Mouse (Mus musculus): Measurements from ENCODE around the gene Zmynd15. TPM values are rescaled to one million over a fixed set of nuclear protein-coding genes. Genes with fewer than 3 reads are reported as not detected.

Gene Zmynd15
- total RNA-seq, 2 experiments from 2014 or later: not detected

GRCm38 (mm10) chr11:70499566-70500475, 40.6 kb downstream of the Zmynd15 start:
- no peak for ATAC-seq (replicated peaks; ENCODE audit: low FRiP score, poor library complexity, severe bottlenecking)

DNA sequence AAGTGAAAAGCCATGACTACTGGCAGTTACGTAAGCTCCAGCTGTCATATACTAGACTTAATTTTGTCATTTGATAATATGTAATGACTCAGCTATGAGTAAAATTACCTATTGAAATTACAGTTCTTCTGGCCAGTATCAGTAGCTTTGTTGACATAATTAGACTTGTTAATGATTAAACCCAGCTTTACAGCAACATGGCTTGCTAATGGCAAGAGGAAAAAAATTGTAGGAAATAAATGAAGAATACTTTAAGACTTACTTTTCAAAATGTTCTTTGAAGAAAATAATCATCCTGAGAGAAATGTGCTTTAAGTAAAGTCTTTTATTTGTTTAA, 41.2 kb downstream of the Zmynd15 start:
- no peak for ATAC-seq (replicated peaks; ENCODE audit: low FRiP score, poor library complexity, severe bottlenecking)

GRCm38 (mm10) chr11:70502018-70502417, 42.8 kb downstream of the Zmynd15 start:
- ATAC-seq (replicated peaks; ENCODE audit: low FRiP score, poor library complexity, severe bottlenecking): no peak

DNA sequence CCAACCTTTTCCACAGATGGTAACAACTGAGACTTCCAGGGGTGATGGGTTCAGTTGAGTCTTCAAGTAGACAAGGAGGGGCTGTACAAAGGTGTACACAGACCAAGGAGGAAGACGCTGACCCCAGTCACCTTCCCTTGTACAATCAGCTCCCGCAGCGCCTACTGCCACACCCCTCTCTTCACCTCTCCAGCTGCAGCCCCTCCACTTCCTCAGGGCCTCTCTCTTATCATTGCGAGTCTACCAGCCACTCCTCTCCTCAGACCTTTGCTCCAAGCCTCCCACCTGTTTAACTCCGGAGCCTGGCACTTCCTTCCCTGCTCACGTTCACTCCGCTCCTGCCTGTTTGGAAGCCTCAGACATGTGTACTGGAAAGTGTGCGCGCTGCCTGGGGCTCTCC, 45.7 kb downstream of the Zmynd15 start, which contains the start of gene Tm4sf5:
TSS of gene Tm4sf5 (plus strand) at position 275 of the 400 bp plus-strand sequence.
- ATAC-seq (replicated peaks; ENCODE audit: low FRiP score, poor library complexity, severe bottlenecking): no peak

DNA sequence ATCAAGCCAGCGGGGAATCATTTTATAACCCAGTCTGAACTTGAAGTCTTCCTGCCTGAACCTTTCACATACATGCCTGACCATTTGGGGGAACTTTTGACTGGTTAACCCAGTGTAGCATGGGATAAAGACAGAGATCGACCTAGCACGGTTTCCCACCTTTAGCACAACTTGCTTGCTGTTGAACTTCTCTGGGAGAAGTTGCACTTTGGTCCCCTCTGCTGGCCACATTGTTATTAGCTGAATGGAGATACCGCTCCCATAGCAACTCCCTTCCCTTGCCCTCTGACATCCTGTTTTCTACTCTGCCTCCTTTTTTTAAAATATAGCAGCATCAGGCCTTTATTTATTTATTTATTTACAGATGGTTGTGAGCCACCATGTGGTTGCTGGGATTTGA, 47.2 kb downstream of the Zmynd15 start:
- no peak for ATAC-seq (replicated peaks; ENCODE audit: low FRiP score, poor library complexity, severe bottlenecking)

DNA sequence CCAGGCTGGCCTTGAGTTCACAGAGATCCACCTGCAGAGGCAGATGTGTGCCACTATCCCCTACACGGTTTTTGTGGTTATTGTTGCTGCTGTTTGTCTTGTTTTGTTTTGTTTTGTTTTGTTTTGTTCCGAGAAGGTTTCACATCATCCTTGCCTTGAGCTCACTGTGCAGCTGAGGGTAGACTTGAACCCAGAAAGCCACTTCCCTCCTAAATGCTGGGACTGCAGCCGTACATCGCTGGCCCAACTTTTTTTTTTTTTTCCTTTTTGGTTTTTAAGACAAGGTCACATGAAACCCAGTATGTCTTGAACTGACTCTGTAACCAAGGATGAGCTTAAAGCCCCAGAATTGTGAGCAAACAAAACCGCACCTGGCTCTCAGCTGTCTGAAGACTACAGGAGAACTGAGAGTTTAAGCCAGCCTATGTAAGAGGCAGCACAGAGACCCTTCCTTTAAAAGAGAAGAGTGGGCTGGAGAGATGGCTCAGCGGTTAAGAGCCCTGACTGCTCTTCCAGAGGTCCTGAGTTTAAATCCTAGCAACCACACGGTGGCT, 47.8 kb downstream of the Zmynd15 start:
- no peak for ATAC-seq (replicated peaks; ENCODE audit: low FRiP score, poor library complexity, severe bottlenecking)

- ATAC-seq (replicated peaks; ENCODE audit: low FRiP score, poor library complexity, severe bottlenecking): no peak
Measured at GRCm38 (mm10) chr11:70509753-70510564, 50.7 kb downstream of the Zmynd15 start.

GRCm38 (mm10) chr11:70511242-70511641, 52.0 kb downstream of the Zmynd15 start:
- no peak for ATAC-seq (replicated peaks; ENCODE audit: low FRiP score, poor library complexity, severe bottlenecking)

- no peak for ATAC-seq (replicated peaks; ENCODE audit: low FRiP score, poor library complexity, severe bottlenecking)
Measured at GRCm38 (mm10) chr11:70511825-70512224, 52.6 kb downstream of the Zmynd15 start.

- no peak for ATAC-seq (replicated peaks; ENCODE audit: low FRiP score, poor library complexity, severe bottlenecking)
Measured at GRCm38 (mm10) chr11:70512709-70513342, 53.6 kb downstream of the Zmynd15 start.

GRCm38 (mm10) chr11:70513520-70513919, 54.3 kb downstream of the Zmynd15 start:
- no peak for ATAC-seq (replicated peaks; ENCODE audit: low FRiP score, poor library complexity, severe bottlenecking)

GRCm38 (mm10) chr11:70514288-70514687, 55.1 kb downstream of the Zmynd15 start, which contains the start of gene Vmo1:
Vmo1 (minus strand) TSS chr11:70514616.
- no peak for ATAC-seq (replicated peaks; ENCODE audit: low FRiP score, poor library complexity, severe bottlenecking)

Other genes with a start within 250 kb of the Zmynd15 start
Only the 30 nearest of the 31 such genes appear.
- 0.72 and 0.84 TPM in 2 replicates for gene Slc16a13, start 238.4 kb upstream of the Zmynd15 start, total RNA-seq (2015; ENCODE audit: low replicate concordance)
- 0.39 and 2.3 TPM in 2 replicates for gene Slc16a13, start 238.4 kb upstream of the Zmynd15 start, total RNA-seq (2017; ENCODE audit: low replicate concordance)
- 1.8 TPM in 1 of 2 replicates, not detected in the other for gene Bcl6b, start 229.6 kb upstream of the Zmynd15 start, total RNA-seq (2015; ENCODE audit: low replicate concordance)
- 0.61 and 2.3 TPM in 2 replicates for gene Bcl6b, start 229.6 kb upstream of the Zmynd15 start, total RNA-seq (2017; ENCODE audit: low replicate concordance)
- 31.4 and 102 TPM in 2 replicates for gene 0610010K14Rik, start 221.5 kb upstream of the Zmynd15 start, total RNA-seq (2015; ENCODE audit: low replicate concordance)
- gene 0610010K14Rik, start 221.5 kb upstream of the Zmynd15 start, total RNA-seq (2017; ENCODE audit: low replicate concordance): 14.5 and 24.2 TPM in 2 replicates
- gene Gm21988, start 219.6 kb upstream of the Zmynd15 start, total RNA-seq (2015; ENCODE audit: low replicate concordance): not detected in 2 replicates
- 4.1 TPM in 1 of 2 replicates, not detected in the other for gene Gm21988, start 219.6 kb upstream of the Zmynd15 start, total RNA-seq (2017; ENCODE audit: low replicate concordance)
- 167 and 191 TPM in 2 replicates for gene Rnasek, start 219.6 kb upstream of the Zmynd15 start, total RNA-seq (2015; ENCODE audit: low replicate concordance)
- 21.3 and 24.1 TPM in 2 replicates for gene Rnasek, start 219.6 kb upstream of the Zmynd15 start, total RNA-seq (2017; ENCODE audit: low replicate concordance)
- gene Alox12, start 204.1 kb upstream of the Zmynd15 start, total RNA-seq (2015; ENCODE audit: low replicate concordance): 1.7 TPM in 1 of 2 replicates, not detected in the other
- 1.0 TPM in 1 of 2 replicates, not detected in the other for gene Alox12, start 204.1 kb upstream of the Zmynd15 start, total RNA-seq (2017; ENCODE audit: low replicate concordance)
- gene Alox12e, start 136.8 kb upstream of the Zmynd15 start, total RNA-seq (2015; ENCODE audit: low replicate concordance): 0.42 TPM in 1 of 2 replicates, not detected in the other
- not detected in 2 replicates for gene Alox12e, start 136.8 kb upstream of the Zmynd15 start, total RNA-seq (2017; ENCODE audit: low replicate concordance)
- gene Alox15, start 107.4 kb upstream of the Zmynd15 start, total RNA-seq (2015; ENCODE audit: low replicate concordance): 5.4 and 17.6 TPM in 2 replicates
- gene Alox15, start 107.4 kb upstream of the Zmynd15 start, total RNA-seq (2017; ENCODE audit: low replicate concordance): 3.6 and 5.7 TPM in 2 replicates
- gene Pelp1, start 49.4 kb upstream of the Zmynd15 start, total RNA-seq (2015; ENCODE audit: low replicate concordance): 3.2 and 8.4 TPM in 2 replicates
- 3.1 and 3.8 TPM in 2 replicates for gene Pelp1, start 49.4 kb upstream of the Zmynd15 start, total RNA-seq (2017; ENCODE audit: low replicate concordance)
- 30.6 and 51.2 TPM in 2 replicates for gene Arrb2, start 26.8 kb upstream of the Zmynd15 start, total RNA-seq (2015; ENCODE audit: low replicate concordance)
- 27.9 and 33.4 TPM in 2 replicates for gene Arrb2, start 26.8 kb upstream of the Zmynd15 start, total RNA-seq (2017; ENCODE audit: low replicate concordance)
- 11.9 and 18.0 TPM in 2 replicates for gene Med11, start 7.5 kb upstream of the Zmynd15 start, total RNA-seq (2015; ENCODE audit: low replicate concordance)
- 6.4 and 31.5 TPM in 2 replicates for gene Med11, start 7.5 kb upstream of the Zmynd15 start, total RNA-seq (2017; ENCODE audit: low replicate concordance)
- not detected in 2 replicates for gene Cxcl16, start 551 bp downstream of the Zmynd15 start, total RNA-seq (2015; ENCODE audit: low replicate concordance)
- not detected in 2 replicates for gene Cxcl16, start 551 bp downstream of the Zmynd15 start, total RNA-seq (2017; ENCODE audit: low replicate concordance)
- not detected in 2 replicates for gene Tm4sf5, start 45.8 kb downstream of the Zmynd15 start, total RNA-seq (2015; ENCODE audit: low replicate concordance)
- gene Tm4sf5, start 45.8 kb downstream of the Zmynd15 start, total RNA-seq (2017; ENCODE audit: low replicate concordance): not detected in 2 replicates
- not detected in 2 replicates for gene Vmo1, start 55.2 kb downstream of the Zmynd15 start, total RNA-seq (2015; ENCODE audit: low replicate concordance)
- not detected in 2 replicates for gene Vmo1, start 55.2 kb downstream of the Zmynd15 start, total RNA-seq (2017; ENCODE audit: low replicate concordance)
- gene Gltpd2, start 59.8 kb downstream of the Zmynd15 start, total RNA-seq (2015; ENCODE audit: low replicate concordance): not detected in 2 replicates
- gene Gltpd2, start 59.8 kb downstream of the Zmynd15 start, total RNA-seq (2017; ENCODE audit: low replicate concordance): not detected in 2 replicates
- 40.2 and 49.0 TPM in 2 replicates for gene Psmb6, start 65.9 kb downstream of the Zmynd15 start, total RNA-seq (2015; ENCODE audit: low replicate concordance)
- 52.0 and 74.6 TPM in 2 replicates for gene Psmb6, start 65.9 kb downstream of the Zmynd15 start, total RNA-seq (2017; ENCODE audit: low replicate concordance)
- not detected in 2 replicates for gene Gm40193, start 73.5 kb downstream of the Zmynd15 start, total RNA-seq (2015; ENCODE audit: low replicate concordance)
- not detected in 2 replicates for gene Gm40193, start 73.5 kb downstream of the Zmynd15 start, total RNA-seq (2017; ENCODE audit: low replicate concordance)
- gene Pld2, start 80.6 kb downstream of the Zmynd15 start, total RNA-seq (2015; ENCODE audit: low replicate concordance): not detected in 2 replicates
- 0.23 and 0.64 TPM in 2 replicates for gene Pld2, start 80.6 kb downstream of the Zmynd15 start, total RNA-seq (2017; ENCODE audit: low replicate concordance)
- 4.6 and 6.8 TPM in 2 replicates for gene Mink1, start 103.4 kb downstream of the Zmynd15 start, total RNA-seq (2015; ENCODE audit: low replicate concordance)
- 2.8 and 4.5 TPM in 2 replicates for gene Mink1, start 103.4 kb downstream of the Zmynd15 start, total RNA-seq (2017; ENCODE audit: low replicate concordance)
- not detected in 2 replicates for gene 4930544D05Rik, start 156.4 kb downstream of the Zmynd15 start, total RNA-seq (2015; ENCODE audit: low replicate concordance)
- not detected in 2 replicates for gene 4930544D05Rik, start 156.4 kb downstream of the Zmynd15 start, total RNA-seq (2017; ENCODE audit: low replicate concordance)
- gene Chrne, start 159.8 kb downstream of the Zmynd15 start, total RNA-seq (2015; ENCODE audit: low replicate concordance): not detected in 2 replicates
- not detected in 2 replicates for gene Chrne, start 159.8 kb downstream of the Zmynd15 start, total RNA-seq (2017; ENCODE audit: low replicate concordance)
- gene Gp1ba, start 179.7 kb downstream of the Zmynd15 start, total RNA-seq (2015; ENCODE audit: low replicate concordance): 2.5 and 8.0 TPM in 2 replicates
- 1.1 TPM in 1 of 2 replicates, not detected in the other for gene Gp1ba, start 179.7 kb downstream of the Zmynd15 start, total RNA-seq (2017; ENCODE audit: low replicate concordance)
- gene Rnf167, start 187.8 kb downstream of the Zmynd15 start, total RNA-seq (2015; ENCODE audit: low replicate concordance): 134 and 213 TPM in 2 replicates
- gene Rnf167, start 187.8 kb downstream of the Zmynd15 start, total RNA-seq (2017; ENCODE audit: low replicate concordance): 115 and 117 TPM in 2 replicates
- gene Slc25a11, start 188.0 kb downstream of the Zmynd15 start, total RNA-seq (2015; ENCODE audit: low replicate concordance): 24.9 and 26.0 TPM in 2 replicates
- 21.9 and 23.6 TPM in 2 replicates for gene Slc25a11, start 188.0 kb downstream of the Zmynd15 start, total RNA-seq (2017; ENCODE audit: low replicate concordance)
- gene Pfn1, start 195.2 kb downstream of the Zmynd15 start, total RNA-seq (2015; ENCODE audit: low replicate concordance): 529 and 614 TPM in 2 replicates
- gene Pfn1, start 195.2 kb downstream of the Zmynd15 start, total RNA-seq (2017; ENCODE audit: low replicate concordance): 132 and 200 TPM in 2 replicates
- 5.4 and 14.8 TPM in 2 replicates for gene Eno3, start 197.8 kb downstream of the Zmynd15 start, total RNA-seq (2015; ENCODE audit: low replicate concordance)
- 2.3 and 11.0 TPM in 2 replicates for gene Eno3, start 197.8 kb downstream of the Zmynd15 start, total RNA-seq (2017; ENCODE audit: low replicate concordance)
- 36.9 and 38.6 TPM in 2 replicates for gene Spag7, start 210.0 kb downstream of the Zmynd15 start, total RNA-seq (2015; ENCODE audit: low replicate concordance)
- gene Spag7, start 210.0 kb downstream of the Zmynd15 start, total RNA-seq (2017; ENCODE audit: low replicate concordance): 11.1 and 38.0 TPM in 2 replicates
- 4.7 and 17.6 TPM in 2 replicates for gene Camta2, start 228.7 kb downstream of the Zmynd15 start, total RNA-seq (2015; ENCODE audit: low replicate concordance)
- 0.45 and 0.90 TPM in 2 replicates for gene Camta2, start 228.7 kb downstream of the Zmynd15 start, total RNA-seq (2017; ENCODE audit: low replicate concordance)
- gene Inca1, start 240.7 kb downstream of the Zmynd15 start, total RNA-seq (2015; ENCODE audit: low replicate concordance): not detected in 2 replicates
- not detected in 2 replicates for gene Inca1, start 240.7 kb downstream of the Zmynd15 start, total RNA-seq (2017; ENCODE audit: low replicate concordance)
- 1.1 and 1.7 TPM in 2 replicates for gene Kif1c, start 241.1 kb downstream of the Zmynd15 start, total RNA-seq (2015; ENCODE audit: low replicate concordance)
- 2.7 and 3.6 TPM in 2 replicates for gene Kif1c, start 241.1 kb downstream of the Zmynd15 start, total RNA-seq (2017; ENCODE audit: low replicate concordance)